Mouse (Mus musculus): Measurements from ENCODE around the gene Rassf10.
"Not testable (repeated sequence)": the region's sequence is repeated elsewhere in the genome, so short reads cannot be mapped to it uniquely, and the experiment has no call there.

Rassf10 gene

GRCm38 (mm10) chr7:112953777-112954291, at the start of gene Rassf10:
TSS of gene Rassf10 (plus strand) at chr7:112953962.
- peak; percentile 35 for DNase-seq (ENCODE audit: low read depth, low spot score)

- no peak for DNase-seq (ENCODE audit: low read depth, low spot score)
Observed at GRCm38 (mm10) chr7:112906848-112907247, 46.9 kb upstream of the Rassf10 start.

- no peak for DNase-seq (ENCODE audit: low read depth, low spot score)
Observed at GRCm38 (mm10) chr7:112907468-112907867, 46.3 kb upstream of the Rassf10 start.

- no peak for DNase-seq (ENCODE audit: low read depth, low spot score)
Observed at GRCm38 (mm10) chr7:112909164-112909563, 44.6 kb upstream of the Rassf10 start.

- DNase-seq (ENCODE audit: low read depth, low spot score) = no peak
Observed at GRCm38 (mm10) chr7:112912969-112913368, 40.8 kb upstream of the Rassf10 start.

GRCm38 (mm10) chr7:112915571-112915970, 38.2 kb upstream of the Rassf10 start:
- no peak for DNase-seq (ENCODE audit: low read depth, low spot score)

- peak; percentile 19 for DNase-seq (ENCODE audit: low read depth, low spot score)
Observed at GRCm38 (mm10) chr7:112917613-112918278, 36.0 kb upstream of the Rassf10 start.

- DNase-seq (ENCODE audit: low read depth, low spot score) = peak; percentile 88
Observed at GRCm38 (mm10) chr7:112918279-112918991, 35.3 kb upstream of the Rassf10 start.

GRCm38 (mm10) chr7:112919845-112920244, 33.9 kb upstream of the Rassf10 start:
- peak; percentile 63 for DNase-seq (ENCODE audit: low read depth, low spot score)

GRCm38 (mm10) chr7:112922801-112923200, 31.0 kb upstream of the Rassf10 start:
- DNase-seq (ENCODE audit: low read depth, low spot score) = no peak

GRCm38 (mm10) chr7:112923712-112924111, 30.1 kb upstream of the Rassf10 start:
- DNase-seq (ENCODE audit: low read depth, low spot score) = no peak

- DNase-seq (ENCODE audit: low read depth, low spot score) = no peak
Observed at GRCm38 (mm10) chr7:112930669-112931068, 23.1 kb upstream of the Rassf10 start.

GRCm38 (mm10) chr7:112935876-112936275, 17.9 kb upstream of the Rassf10 start:
- DNase-seq (ENCODE audit: low read depth, low spot score) = not testable (repeated sequence)

- no peak for DNase-seq (ENCODE audit: low read depth, low spot score)
Observed at GRCm38 (mm10) chr7:112937089-112937488, 16.7 kb upstream of the Rassf10 start.

- DNase-seq (ENCODE audit: low read depth, low spot score) = no peak
Observed at GRCm38 (mm10) chr7:112938959-112939358, 14.8 kb upstream of the Rassf10 start.

GRCm38 (mm10) chr7:112942567-112942966, 11.2 kb upstream of the Rassf10 start:
- DNase-seq (ENCODE audit: low read depth, low spot score) = no peak

GRCm38 (mm10) chr7:112943056-112943455, 10.7 kb upstream of the Rassf10 start:
- no peak for DNase-seq (ENCODE audit: low read depth, low spot score)

GRCm38 (mm10) chr7:112946706-112947105, 7.1 kb upstream of the Rassf10 start:
- no peak for DNase-seq (ENCODE audit: low read depth, low spot score)

GRCm38 (mm10) chr7:112954351-112955102, 765 bp downstream of the Rassf10 start:
- no peak for DNase-seq (ENCODE audit: low read depth, low spot score)

- DNase-seq (ENCODE audit: low read depth, low spot score) = no peak
Observed at GRCm38 (mm10) chr7:112955103-112955827, 1.5 kb downstream of the Rassf10 start.

- no peak for DNase-seq (ENCODE audit: low read depth, low spot score)
Observed at GRCm38 (mm10) chr7:112955955-112956354, 2.2 kb downstream of the Rassf10 start.
